Mouse (Mus musculus) embryonic fibroblast, embryonic 13.5 days (primary cell): ENCODE data around the gene Pced1b. TPM values are rescaled to one million over a fixed set of nuclear protein-coding genes. Genes with fewer than 3 reads are reported as not detected.
"Not testable (repeated sequence)": the region's sequence is repeated elsewhere in the genome, so short reads cannot be mapped to it uniquely, and the experiment has no call there.

ENCODE experiments used
- H3K27ac ChIP-seq: 2 replicates; pipeline ENCODE4 v1.5.1; 2012; ENCODE audit warnings: low read length, control low read depth, inconsistent platforms; ENCODE audit not compliant: insufficient read depth
- H3K4me1 ChIP-seq: 2 replicates; pipeline ENCODE4 v1.6.1; 2011; ENCODE audit warnings: low read length; ENCODE audit not compliant: control insufficient read depth, insufficient read depth
- H3K4me3 ChIP-seq: 2 replicates; pipeline ENCODE4 v1.5.1; 2011; ENCODE audit warnings: mild to moderate bottlenecking, control low read depth, low read length; ENCODE audit not compliant: insufficient read depth
- CTCF ChIP-seq: IDR thresholded peaks from 2 replicates; pipeline ENCODE4 v1.5.1; 2011; ENCODE audit warnings: mild to moderate bottlenecking, control low read depth, low read length, moderate library complexity, borderline replicate concordance; ENCODE audit not compliant: insufficient read depth
- POLR2A ChIP-seq: IDR thresholded peaks from 2 replicates; pipeline ENCODE4 v1.6.1; 2011; ENCODE audit warnings: low read depth, mild to moderate bottlenecking, control low read depth, low read length, moderate library complexity
- polyA plus RNA-seq: library from polyadenylated mRNA; stranded (reverse); fragments of >200 nt; gene quantifications from 2 replicates; pipeline ENCODE4 v1.2.4, GENCODE M21; 2011; ENCODE audit warnings: low read depth; ENCODE audit not compliant: missing spikeins, insufficient read length

The Pced1b gene
- polyA plus RNA-seq, 1 experiment: 4.9 TPM

DNA sequence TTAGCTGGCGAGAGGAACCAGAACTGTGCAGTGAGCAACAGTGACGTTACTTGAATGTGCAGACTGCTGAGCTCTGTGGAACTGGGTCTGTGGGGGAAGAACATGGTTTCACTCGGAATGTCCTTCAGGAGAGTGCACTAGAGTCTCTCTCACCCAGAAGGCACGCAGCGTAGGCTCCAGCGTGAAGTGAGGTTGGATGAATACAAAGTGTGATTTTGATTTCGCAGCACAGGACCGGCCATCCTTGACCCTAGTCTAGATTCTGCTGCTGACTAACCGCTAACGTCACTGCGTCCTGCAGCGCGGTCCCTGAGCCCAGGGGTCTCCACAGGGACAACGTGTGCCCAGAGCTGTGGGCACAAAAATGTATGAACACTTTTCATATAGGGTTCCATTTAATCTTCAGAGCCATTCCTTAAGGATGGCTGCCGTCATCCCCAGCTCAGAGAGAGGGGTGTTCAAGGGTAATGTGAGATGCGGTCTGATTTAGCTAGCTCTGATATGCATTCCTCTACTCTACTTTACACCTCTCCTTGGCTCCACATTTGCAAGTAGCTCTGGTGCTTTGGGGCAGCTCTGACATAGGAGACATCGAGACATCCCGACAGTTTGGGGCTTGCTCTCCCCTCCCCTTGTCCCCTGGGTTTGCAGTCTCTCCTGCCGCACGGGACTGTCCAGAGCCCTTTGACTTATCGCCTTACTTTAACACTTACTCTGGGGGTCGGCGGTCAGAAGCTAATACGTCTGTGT, 101.8 kb downstream of the Pced1b start:
- Histone ChIP-seq H3K4me1 (no peaks in the 10 kb centered on the region), H3K27ac (no peak overlapping the region), H3K4me3 (no peak overlapping the region)
- TF ChIP-seq POLR2A (no peak), CTCF (no peak)

DNA sequence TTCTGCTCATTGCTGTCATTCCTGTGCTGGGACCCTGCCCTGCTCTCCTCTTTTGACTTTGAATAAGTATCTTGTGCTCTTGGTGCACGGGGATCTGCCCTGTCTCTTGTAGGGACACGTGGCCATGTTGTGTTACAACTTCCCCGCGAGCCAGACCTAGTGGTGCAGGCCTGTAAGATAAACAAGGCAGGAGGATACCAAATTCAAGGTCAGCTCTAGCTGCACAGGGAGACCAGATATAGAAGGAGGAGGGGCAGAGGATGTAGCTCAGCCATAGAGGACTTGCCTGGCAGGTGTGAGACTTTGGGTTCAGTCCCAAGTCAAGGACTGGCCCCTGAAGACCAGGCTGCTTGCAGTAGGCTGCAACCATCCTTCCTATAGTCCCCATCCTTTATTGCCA, 103.6 kb downstream of the Pced1b start:
- no peak overlapping the region for H3K27ac ChIP-seq
- no peak overlapping the region for H3K4me3 ChIP-seq
- no peaks in the 10 kb centered on the region for H3K4me1 ChIP-seq
- no peak for TF ChIP-seq CTCF
- TF ChIP-seq POLR2A: no peak

DNA sequence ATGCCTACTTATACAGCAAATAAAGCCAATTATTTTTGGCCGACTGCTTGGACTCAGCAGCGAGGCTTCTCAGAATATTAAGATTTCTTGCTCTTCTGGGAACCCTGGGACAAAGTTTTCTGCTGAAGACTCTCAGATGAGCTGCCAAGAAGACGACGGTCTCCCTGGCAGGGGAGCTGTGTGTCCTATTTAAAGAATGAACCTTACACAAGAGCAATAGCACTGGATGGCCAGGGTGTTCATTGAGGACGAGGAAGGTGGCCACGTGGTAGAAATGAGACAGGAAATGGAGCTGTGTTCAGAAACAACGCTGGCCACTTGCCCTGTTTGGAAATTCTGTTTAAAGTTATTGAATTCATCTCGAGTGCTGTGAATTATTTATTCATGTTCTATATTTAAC, 104.1 kb downstream of the Pced1b start:
- no peaks in the 10 kb centered on the region for H3K4me1 ChIP-seq
- TF ChIP-seq CTCF (no peak), POLR2A (no peak)
- H3K27ac ChIP-seq: no peak overlapping the region
- H3K4me3 ChIP-seq: no peak overlapping the region

DNA sequence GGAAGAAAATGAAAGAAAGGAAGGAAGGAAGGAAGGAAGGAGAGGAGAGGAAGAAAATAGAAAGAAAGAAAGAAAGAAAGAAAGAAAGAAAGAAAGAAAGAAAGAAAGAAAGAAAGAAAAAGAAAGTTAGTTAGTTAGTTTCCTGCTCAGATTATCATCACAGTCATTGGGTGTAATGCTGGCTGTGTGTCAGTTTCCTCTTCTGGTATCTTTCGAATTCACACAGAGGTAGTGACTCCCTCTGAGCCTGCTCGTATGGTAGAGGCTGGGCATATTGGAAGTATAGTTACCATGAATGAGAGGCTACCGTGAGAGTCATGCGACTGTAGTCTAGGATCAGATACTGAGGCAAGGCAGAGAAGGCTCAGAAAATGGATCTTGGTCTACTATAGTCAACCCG, 104.8 kb downstream of the Pced1b start:
- Histone ChIP-seq H3K4me1 (no peaks in the 10 kb centered on the region), H3K27ac (no peak overlapping the region), H3K4me3 (no peak overlapping the region)
- TF ChIP-seq POLR2A (no peak), CTCF (no peak)

DNA sequence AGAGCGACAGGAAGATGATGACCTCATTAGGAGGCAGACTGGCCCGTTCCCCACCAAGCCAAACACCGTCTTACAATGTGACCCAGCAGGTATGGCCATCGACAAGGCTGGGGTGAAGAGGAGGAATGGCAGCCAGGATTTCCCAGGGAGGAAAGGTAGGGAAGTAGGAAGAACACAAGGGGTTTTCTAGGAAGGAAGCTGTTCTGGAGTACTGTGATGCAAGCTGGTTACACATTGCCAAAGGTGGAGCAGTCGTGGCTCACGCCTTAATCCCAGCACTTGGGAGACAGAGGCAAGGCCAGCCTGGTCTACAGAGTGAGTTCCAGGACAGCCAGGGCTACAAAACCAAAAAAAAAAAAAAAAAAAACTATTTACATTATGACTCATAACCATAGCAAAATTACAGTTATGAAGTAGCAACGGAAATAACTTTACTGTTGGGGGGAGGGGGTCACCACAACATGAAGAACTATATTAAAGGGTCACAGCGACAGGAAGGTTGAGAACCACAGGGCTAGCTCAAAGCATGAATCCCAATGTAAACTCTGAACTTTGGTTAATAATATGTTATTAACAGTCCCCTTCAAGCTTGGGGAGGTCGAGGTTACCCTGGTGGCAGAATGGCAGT, 108.9 kb downstream of the Pced1b start:
- TF ChIP-seq POLR2A: no peak
- TF ChIP-seq CTCF: no peak
- H3K27ac ChIP-seq: no peak overlapping the region
- no peaks in the 10 kb centered on the region for H3K4me1 ChIP-seq
- H3K4me3 ChIP-seq: no peak overlapping the region

DNA sequence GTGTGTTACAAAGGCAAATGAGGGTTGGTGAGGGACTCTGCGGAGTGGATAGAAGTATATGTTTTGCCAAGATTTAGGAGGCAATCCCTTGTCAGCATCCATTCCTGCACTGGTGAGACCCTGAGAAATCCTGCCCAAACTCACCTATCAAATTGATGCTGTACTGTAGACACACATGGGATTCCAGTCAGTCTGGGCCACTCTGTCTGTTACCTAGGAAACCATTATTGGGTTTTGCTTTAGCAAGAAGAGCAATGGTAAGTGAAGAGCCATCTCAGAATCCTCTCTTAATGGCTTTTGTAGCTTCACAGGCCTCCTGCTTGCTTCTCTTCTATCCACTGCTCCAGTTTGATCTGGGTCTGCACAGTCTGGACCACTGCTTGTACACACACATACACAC, 110.1 kb downstream of the Pced1b start:
- TF ChIP-seq POLR2A: no peak
- no peak for TF ChIP-seq CTCF

DNA sequence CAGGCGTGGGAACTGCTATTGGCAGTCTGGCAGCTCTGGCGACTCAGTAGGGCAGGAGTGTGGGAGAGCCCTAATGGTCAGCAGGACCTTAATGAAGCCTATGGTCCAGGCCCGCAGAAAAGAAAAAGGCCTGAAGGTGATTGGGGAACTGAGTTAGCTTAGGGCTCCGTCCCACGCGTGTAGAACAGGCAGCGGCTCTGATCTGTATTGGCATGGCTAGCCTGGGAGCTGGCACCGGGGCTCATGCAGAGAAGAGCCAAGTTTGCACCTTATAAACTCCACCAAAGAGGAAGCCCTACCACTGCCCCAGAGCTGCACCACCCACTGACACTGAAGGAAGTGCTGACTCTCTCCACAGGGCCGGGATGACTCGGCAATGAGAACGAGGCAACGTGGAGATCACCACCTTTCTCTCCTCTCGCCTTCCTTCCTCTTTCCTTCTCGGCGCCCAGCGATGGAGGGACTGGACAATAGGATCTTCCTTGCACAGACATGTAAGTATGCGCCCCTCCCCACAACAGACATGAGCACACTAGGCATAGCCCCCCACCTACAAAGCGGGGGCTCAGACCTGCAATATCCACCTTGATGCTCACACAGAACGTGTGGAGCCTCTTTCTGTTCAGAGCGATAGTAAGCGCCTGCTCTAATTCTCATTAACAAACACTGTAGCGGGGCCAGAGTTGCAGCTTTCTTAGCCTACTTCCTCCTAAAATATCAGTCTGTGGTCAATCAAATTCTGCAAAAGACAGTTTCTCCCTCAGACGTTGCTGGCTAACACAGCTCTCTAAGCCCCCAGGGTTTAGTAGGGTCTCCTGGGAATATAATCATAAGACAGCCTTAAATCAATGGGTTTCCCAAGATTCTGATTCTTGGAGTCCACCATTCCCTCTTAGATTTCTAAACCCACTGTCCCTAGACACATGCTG, 114.2 kb downstream of the Pced1b start:
- H3K4me3 ChIP-seq: no peak overlapping the region
- H3K27ac ChIP-seq: no peak overlapping the region
- TF ChIP-seq POLR2A (no peak), CTCF (no peak)
- H3K4me1 ChIP-seq: no peaks in the 10 kb centered on the region

More for the DNA sequence above, 110.1 kb downstream of the Pced1b start:
- Histone ChIP-seq H3K4me3 (no peak overlapping the region), H3K4me1 (no peaks in the 10 kb centered on the region), H3K27ac (no peak overlapping the region)

DNA sequence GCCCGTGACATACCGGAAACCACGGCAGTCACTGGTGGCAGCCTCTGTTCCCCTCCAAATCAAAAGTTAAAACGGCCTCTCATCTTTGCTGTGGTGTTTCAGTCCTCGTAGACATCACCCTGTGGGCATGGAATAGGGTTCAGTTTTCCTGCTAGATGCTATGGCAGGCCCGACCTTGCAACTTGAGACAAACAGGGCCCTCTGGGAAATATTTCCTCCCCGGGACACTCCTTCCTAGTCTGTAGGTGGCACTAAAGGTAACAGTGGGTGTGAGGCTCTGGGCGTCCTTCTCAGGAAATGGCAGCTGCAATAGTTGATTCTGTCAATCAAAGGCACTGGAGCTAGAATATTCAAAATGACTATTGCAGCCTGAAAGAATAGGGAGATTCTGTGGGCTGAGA, 114.9 kb downstream of the Pced1b start:
- no peaks in the 10 kb centered on the region for H3K4me1 ChIP-seq
- no peak overlapping the region for H3K27ac ChIP-seq
- TF ChIP-seq CTCF: no peak
- TF ChIP-seq POLR2A: no peak

DNA sequence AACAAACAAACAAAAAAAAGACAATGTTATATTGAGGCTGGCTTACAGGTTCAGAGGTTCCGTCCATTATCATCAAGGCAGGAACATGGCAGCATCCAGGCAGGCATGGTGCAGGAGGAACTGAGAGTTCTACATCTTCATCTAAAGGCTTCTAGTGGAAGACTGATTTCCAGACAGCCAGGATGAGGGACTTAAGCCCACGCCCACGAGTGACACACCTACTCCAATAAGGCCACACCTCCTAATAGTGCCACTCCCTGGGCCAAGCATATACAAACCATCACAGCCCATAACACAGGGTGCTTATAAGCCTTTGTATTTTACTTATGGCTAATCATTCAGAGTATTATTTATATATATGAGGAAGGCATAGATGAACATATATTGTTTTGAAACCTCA, 117.4 kb downstream of the Pced1b start:
- not testable (repeated sequence) for H3K4me1 ChIP-seq, H3K27ac ChIP-seq, H3K4me3 ChIP-seq

More for the DNA sequence above, 114.9 kb downstream of the Pced1b start:
- no peak overlapping the region for H3K4me3 ChIP-seq

DNA sequence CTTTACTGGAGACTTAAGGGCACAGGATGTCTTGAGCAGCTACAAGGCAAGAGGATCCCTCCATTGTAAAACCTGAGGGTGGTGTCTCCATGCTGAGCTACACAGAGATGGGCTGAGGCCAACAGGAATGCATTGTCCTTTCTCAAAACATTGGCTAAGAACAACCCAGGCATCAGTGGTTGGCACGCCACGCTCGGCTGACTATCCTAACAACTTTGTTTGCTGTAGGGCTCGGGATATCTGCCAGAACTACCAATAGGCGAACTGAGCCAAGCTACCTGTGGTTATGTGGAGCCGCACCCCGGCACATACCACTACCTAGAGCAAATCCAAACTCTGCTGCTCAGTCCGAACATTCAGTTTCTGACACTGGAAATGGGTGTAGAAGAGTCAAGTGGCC, 118.1 kb downstream of the Pced1b start:
- Histone ChIP-seq H3K4me3 (no peak overlapping the region), H3K27ac (no peak overlapping the region), H3K4me1 (no peaks in the 10 kb centered on the region)
- no peak for TF ChIP-seq CTCF
- TF ChIP-seq POLR2A: no peak
